Mouse (Mus musculus) liver, embryonic 13.5 days (tissue): ENCODE data around the gene 1700056E22Rik. TPM values are rescaled to one million over a fixed set of nuclear protein-coding genes. Genes with fewer than 3 reads are reported as not detected.

Experiments
- ATAC-seq: fragments of 200-750 bp; cut with Nextera tagmentation; 2 replicates; pipeline ENCODE4 v1.8.0; 2017; ENCODE audit warnings: low read depth, mild to moderate bottlenecking, moderate number of reproducible peaks, moderate library complexity
- DNase-seq: peaks from one replicate; pipeline ENCODE4 v3.0.0; 2022
- H3K27ac ChIP-seq: fragments of 300-500 bp; sonication (generic); 2 replicates; pipeline ENCODE4 v1.5.1; 2015; ENCODE audit warnings: moderate library complexity, mild to moderate bottlenecking, inconsistent platforms
- H3K27me3 ChIP-seq: fragments of 300-500 bp; sonication (generic); 2 replicates; pipeline ENCODE4 v1.6.1; 2015; ENCODE audit warnings: mild to moderate bottlenecking, inconsistent platforms
- H3K36me3 ChIP-seq: fragments of 300-500 bp; sonication (generic); 2 replicates; pipeline ENCODE4 v1.6.1; 2015; ENCODE audit warnings: mild to moderate bottlenecking, inconsistent platforms
- H3K4me1 ChIP-seq: fragments of 300-500 bp; sonication (generic); replicated peaks from 2 replicates; pipeline ENCODE4 v1.6.1; 2015; ENCODE audit warnings: inconsistent platforms
- H3K4me2 ChIP-seq: fragments of 300-500 bp; sonication (generic); 2 replicates; pipeline ENCODE4 v1.6.1; 2015; ENCODE audit warnings: inconsistent platforms, mild to moderate bottlenecking, moderate library complexity
- H3K4me3 ChIP-seq: fragments of 300-500 bp; sonication (generic); replicated peaks from 2 replicates; pipeline ENCODE4 v1.5.1; 2015; ENCODE audit warnings: mild to moderate bottlenecking, inconsistent platforms
- H3K9ac ChIP-seq: fragments of 300-500 bp; sonication (generic); 2 replicates; pipeline ENCODE4 v1.6.1; 2015; ENCODE audit warnings: mild to moderate bottlenecking, inconsistent platforms
- H3K9me3 ChIP-seq: fragments of 300-500 bp; sonication (generic); replicated peaks from 2 replicates; pipeline ENCODE4 v1.6.1; 2016; ENCODE audit warnings: inconsistent platforms
- WGBS: fragments of 180-500 bp; shearing (Covaris S2); methylation state at CpG from one replicate; pipeline ENCODE4 v1.1.7; 2015; ENCODE audit not compliant: insufficient replicate concordance; 5-methylcytosine and 5-hydroxymethylcytosine counted together
- polyA plus RNA-seq: library from polyadenylated mRNA; unstranded; fragments of >200 nt; fragmentation: Nextera tagmentation; extraction: Ambion mirVana; gene quantifications from 2 replicates; pipeline ENCODE4 v1.2.1, GENCODE M21; 2015

1700056E22Rik gene
- polyA plus RNA-seq, 1 experiment from 2014 or later = 0.65 TPM

DNA sequence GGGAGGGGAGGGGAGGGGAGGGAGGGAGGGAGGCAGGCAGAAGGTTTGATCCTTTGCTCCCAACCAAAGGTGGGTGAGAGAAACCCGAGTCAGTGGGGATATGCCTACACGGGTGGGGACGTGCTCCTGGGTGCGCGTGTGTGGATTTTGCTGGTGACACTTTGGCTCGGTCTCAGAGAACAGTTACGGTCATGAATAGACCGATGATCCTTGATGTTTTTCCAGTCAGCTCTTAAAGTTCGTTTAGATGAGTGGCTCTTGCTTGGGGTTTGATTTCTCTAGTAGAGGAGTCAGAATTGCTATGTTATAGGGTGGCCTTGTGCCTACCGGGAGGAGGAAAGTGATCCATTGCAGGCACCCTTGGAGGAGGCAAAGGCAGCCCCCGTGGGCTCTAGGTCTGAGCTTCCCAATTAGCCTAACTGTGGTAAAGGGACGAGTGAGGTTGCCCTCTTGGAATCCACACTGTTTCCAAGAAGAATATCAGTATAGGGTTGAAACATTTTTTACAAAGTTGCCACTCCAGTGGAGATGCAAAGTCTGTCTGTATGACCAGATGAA is 1.3 kb upstream of the 1700056E22Rik start:
- 19% methylated on average over 12 of the region's 12 CpGs for WGBS
- H3K4me1 ChIP-seq = peaks cover 31% of the 10 kb centered on the region
- ATAC-seq (no peak), DNase-seq (no peak)
- no peak overlapping the region for H3K27ac ChIP-seq
- no peaks in the 10 kb centered on the region for H3K36me3 ChIP-seq
- H3K4me3 ChIP-seq = peak overlapping the region; percentile 77
- no peaks in the 10 kb centered on the region for H3K9me3 ChIP-seq
- peak overlapping the region; percentile 98 for H3K4me2 ChIP-seq
- peak overlapping the region; percentile 69 for H3K9ac ChIP-seq
- no peaks in the 10 kb centered on the region for H3K27me3 ChIP-seq

- Histone ChIP-seq H3K4me3 (peak overlapping the region; percentile 77), H3K27ac (peak overlapping the region; percentile 47; the same call in 1 of the 2 replicates), H3K4me1 (peaks cover 35% of the 10 kb centered on the region), H3K9ac (peak overlapping the region; percentile 69), H3K9me3 (no peaks in the 10 kb centered on the region), H3K36me3 (no peaks in the 10 kb centered on the region), H3K27me3 (no peaks in the 10 kb centered on the region), H3K4me2 (peak overlapping the region; percentile 98)
- DNase-seq (peak; percentile 9), ATAC-seq (no peak)
- under 1% methylated on average over 12 of the region's 12 CpGs for WGBS
Observed at GRCm38 (mm10) chr1:184034741-184035181, 660 bp upstream of the 1700056E22Rik start.

DNA sequence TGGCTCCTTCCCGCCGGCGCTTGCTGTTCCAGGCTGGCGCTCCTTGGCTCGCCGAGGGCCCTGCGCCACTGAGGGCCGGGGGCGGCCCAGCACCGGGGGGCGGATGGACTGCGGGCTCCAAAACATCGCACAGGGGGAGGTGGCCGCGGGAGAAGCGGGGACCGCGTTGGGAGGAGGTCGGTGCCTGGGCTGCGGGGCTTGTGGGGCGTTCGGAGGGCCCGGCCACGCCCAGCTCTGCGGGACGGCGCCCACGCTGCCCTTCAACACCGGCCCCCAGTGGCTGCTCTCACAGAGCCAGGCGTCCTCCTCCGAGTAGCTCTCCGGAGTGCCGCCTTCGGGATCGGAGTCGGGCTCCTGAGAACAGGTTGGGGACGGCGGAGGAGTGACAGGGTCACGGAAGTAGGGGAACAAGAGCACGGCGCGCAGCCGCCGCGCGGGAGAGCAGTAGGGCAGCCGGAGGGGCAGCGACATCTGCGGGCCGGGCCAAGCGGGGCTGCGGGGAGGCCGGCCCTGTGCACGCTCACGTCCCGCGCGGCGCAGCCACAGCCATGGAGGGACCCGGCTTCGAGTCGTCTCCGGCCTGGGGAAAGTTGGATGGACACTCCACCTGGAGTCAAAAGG is 601 bp downstream of the 1700056E22Rik start:
- H3K27ac ChIP-seq = peak overlapping the region; percentile 92
- WGBS = under 1% methylated on average over 62 of the region's 63 CpGs
- H3K36me3 ChIP-seq = no peaks in the 10 kb centered on the region
- peak overlapping the region; percentile 77 for H3K4me3 ChIP-seq
- H3K4me2 ChIP-seq = peak overlapping the region; percentile 98
- DNase-seq (peak; percentile 62), ATAC-seq (peak; percentile 64)
- peaks cover 35% of the 10 kb centered on the region for H3K4me1 ChIP-seq
- no peaks in the 10 kb centered on the region for H3K27me3 ChIP-seq
- peak overlapping the region; percentile 90 for H3K9ac ChIP-seq
- H3K9me3 ChIP-seq = no peaks in the 10 kb centered on the region

DNA sequence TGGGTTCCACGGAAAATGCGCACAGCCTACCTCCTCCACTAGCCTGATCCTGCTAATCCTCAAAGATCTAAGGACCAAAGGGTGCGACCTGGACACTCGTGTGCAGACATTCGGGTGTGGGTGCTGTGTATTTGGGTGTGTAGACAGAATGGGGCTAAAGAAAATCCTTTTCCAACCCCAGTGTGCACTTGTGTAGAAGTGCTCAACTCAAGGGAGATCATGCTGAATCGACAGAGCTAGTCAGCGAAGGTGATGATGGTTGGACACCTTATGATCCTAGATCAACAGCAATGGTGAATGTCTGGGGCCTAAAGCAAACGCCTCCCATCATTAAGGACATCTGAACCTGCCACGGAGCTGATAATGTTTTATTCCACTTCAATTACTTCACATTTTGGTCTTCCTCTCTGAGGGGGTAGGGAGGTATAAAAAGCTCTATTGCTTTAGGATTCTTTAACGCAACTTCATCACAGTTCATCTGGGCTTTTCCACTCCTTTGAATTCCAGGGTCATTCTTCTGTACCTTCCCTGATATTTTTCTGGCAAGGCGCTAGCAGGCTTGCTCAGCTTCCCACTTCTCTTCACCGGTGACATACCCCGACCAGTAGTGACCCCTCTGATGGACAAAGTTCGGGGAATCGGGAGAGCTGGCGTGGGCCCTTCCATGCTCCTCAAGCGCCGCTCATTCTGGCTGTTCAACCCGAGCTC is 1.3 kb downstream of the 1700056E22Rik start:
- Histone ChIP-seq H3K36me3 (no peaks in the 10 kb centered on the region), H3K4me2 (peak overlapping the region; percentile 98), H3K9ac (peak overlapping the region; percentile 90), H3K27ac (peak overlapping the region; percentile 92), H3K4me3 (peak overlapping the region; percentile 77), H3K9me3 (no peaks in the 10 kb centered on the region), H3K4me1 (peaks cover 35% of the 10 kb centered on the region), H3K27me3 (no peaks in the 10 kb centered on the region)
- ATAC-seq (no peak), DNase-seq (no peak)
- WGBS = 31% methylated on average over 19 of the region's 19 CpGs

DNA sequence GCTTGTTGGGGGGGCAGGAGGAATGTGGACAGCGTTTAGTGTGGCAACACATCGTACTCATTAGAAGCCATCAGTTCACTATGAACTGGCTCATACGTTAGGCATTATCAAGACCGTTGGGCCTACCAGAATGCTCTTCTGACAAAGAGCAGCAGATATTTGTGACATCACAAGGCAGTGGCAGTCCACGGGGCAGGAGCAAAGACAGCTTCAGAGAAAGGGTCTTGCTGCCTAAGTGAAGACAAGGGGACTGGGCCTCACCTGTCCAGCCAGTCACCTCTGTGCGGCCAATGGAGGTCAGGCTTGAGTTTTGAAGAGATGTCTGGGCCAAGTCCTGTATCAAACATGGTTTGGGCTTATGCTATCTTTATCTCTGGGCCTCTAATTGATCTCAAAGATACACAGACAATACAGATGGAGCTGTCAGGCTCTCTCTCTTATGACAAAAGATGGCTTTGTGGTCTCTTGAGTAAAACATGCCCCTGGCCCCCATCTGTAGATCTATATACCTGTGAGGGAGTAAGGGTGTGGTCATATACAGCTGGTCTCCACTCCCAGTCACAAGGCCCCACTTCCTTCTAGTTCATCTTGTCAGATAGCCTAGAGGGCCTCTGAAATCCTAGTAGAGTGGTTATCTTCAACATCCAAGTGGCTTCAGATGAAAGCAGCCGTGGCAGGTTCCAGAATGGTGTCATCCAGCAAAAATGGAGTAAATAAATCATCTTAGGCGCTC is 3.9 kb downstream of the 1700056E22Rik start:
- H3K9ac ChIP-seq = no peak overlapping the region
- no peaks in the 10 kb centered on the region for H3K9me3 ChIP-seq
- H3K4me2 ChIP-seq = no peak overlapping the region
- no peak for ATAC-seq
- H3K36me3 ChIP-seq = no peaks in the 10 kb centered on the region
- no peak overlapping the region for H3K4me3 ChIP-seq
- WGBS = 74% methylated on average over 8 of the region's 8 CpGs
- H3K4me1 ChIP-seq = peaks cover 26% of the 10 kb centered on the region
- no peak overlapping the region for H3K27ac ChIP-seq
- DNase-seq = no peak
- H3K27me3 ChIP-seq = no peaks in the 10 kb centered on the region

DNA sequence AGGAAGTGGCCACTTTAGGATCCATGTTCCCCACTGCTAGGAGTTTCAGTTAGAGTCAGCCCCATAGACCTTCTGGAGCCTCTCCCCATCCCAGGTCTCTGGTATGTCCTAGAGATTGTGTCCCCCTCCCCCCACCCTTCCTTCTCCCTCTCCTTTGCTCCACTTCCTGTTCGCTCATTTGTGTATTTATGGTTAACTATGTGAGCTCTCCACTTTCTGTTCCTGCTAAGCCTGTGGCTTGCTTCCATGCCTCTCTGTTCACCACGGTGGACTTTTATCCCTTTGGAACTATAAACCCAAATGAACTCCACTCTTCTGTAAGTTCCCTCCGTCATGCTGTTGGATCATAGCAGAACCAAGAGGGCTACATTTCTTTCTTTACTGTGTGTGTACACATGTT is 7.1 kb downstream of the 1700056E22Rik start:
- DNase-seq (no peak), ATAC-seq (no peak)
- Histone ChIP-seq H3K4me2 (no peak overlapping the region), H3K27ac (no peak overlapping the region), H3K27me3 (no peaks in the 10 kb centered on the region), H3K9me3 (no peaks in the 10 kb centered on the region), H3K9ac (no peak overlapping the region), H3K4me1 (peaks cover 9% of the 10 kb centered on the region), H3K4me3 (no peak overlapping the region), H3K36me3 (no peaks in the 10 kb centered on the region)
- 76% methylated on average over 3 of the region's 3 CpGs for WGBS

DNA sequence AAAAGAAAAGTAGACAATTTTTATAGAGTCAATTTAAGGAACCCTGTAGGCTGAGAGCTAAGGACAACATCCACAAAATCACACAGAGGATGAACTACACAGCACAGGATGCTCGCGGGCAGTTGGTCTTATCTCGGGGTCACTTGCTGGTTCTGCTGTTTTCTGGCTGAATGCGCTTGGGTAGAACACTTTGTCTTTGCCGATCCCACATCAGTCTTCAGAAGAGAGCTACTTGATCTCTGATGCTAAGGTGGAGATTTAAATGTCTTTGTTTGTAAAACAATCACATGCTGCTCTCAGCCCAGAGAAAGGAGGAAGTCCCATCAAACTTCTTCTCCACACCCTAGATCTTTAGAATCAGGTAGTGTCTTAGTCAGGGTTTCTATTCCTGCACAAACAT is 9.0 kb downstream of the 1700056E22Rik start:
- Histone ChIP-seq H3K4me2 (no peak overlapping the region), H3K27ac (no peak overlapping the region), H3K9ac (no peak overlapping the region), H3K9me3 (no peaks in the 10 kb centered on the region), H3K4me1 (peaks cover 4% of the 10 kb centered on the region), H3K27me3 (no peaks in the 10 kb centered on the region), H3K36me3 (no peaks in the 10 kb centered on the region), H3K4me3 (no peak overlapping the region)
- DNase-seq (no peak), ATAC-seq (no peak)
- 64% methylated on average over 5 of the region's 5 CpGs for WGBS

DNA sequence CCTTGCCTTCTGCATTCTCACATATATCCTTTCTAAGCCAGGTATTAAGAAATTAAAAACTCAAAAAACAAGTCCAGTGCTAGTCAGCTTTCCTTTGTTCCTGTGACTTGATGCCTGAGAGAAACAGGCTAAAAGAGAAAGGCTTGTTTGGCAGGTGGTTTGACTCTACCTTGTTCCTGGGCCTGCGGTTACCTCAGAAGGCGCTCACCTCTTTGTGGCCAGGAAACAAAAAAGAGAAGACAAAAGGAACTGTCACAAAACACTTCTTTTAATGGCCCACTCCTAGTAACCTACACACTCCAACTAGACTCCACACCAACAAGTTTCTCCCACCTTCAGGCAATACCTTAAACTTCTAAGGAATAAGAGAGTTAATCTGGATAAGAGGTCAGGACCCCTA is 9.5 kb downstream of the 1700056E22Rik start:
- H3K9ac ChIP-seq = no peak overlapping the region
- no peak overlapping the region for H3K27ac ChIP-seq
- peaks cover 7% of the 10 kb centered on the region; the same call in 1 of the 2 replicates for H3K4me1 ChIP-seq
- no peak for ATAC-seq
- no peak overlapping the region for H3K4me3 ChIP-seq
- H3K9me3 ChIP-seq = no peaks in the 10 kb centered on the region
- WGBS = 84% methylated on average over 2 of the region's 2 CpGs
- DNase-seq = no peak
- H3K36me3 ChIP-seq = no peaks in the 10 kb centered on the region
- no peaks in the 10 kb centered on the region for H3K27me3 ChIP-seq
- no peak overlapping the region for H3K4me2 ChIP-seq

DNA sequence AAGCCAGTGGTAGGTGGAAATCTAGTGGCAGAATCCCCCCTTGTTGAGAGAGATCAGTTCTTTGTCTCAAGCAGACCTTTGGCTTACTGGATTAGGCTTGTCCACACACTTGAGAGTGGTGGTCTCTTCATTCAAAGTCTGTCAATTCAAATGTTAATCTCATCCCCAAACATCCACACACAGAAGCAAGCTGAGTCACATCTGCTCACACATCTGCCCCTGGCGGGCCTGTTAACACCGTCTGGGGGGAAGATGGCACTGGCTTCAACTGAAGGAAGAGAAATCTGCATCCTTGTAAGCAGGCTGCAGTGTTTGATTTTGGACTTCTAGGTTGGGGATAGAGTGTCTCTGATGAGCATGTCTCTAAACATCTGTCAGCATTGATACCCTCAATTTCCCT is 10.1 kb downstream of the 1700056E22Rik start:
- DNase-seq = no peak
- Histone ChIP-seq H3K36me3 (no peaks in the 10 kb centered on the region), H3K27ac (no peak overlapping the region), H3K9ac (no peak overlapping the region), H3K4me3 (no peak overlapping the region), H3K9me3 (no peaks in the 10 kb centered on the region), H3K4me1 (peaks cover 11% of the 10 kb centered on the region; the same call in 1 of the 2 replicates), H3K4me2 (no peak overlapping the region), H3K27me3 (no peaks in the 10 kb centered on the region)
- 39% methylated on average over 2 of the region's 2 CpGs for WGBS
- no peak for ATAC-seq

- DNase-seq = no peak
- WGBS = 35% methylated on average over 6 of the region's 6 CpGs
- no peak overlapping the region for H3K27ac ChIP-seq
- no peak overlapping the region for H3K9ac ChIP-seq
- peak; percentile 23; the same call in 1 of the 2 replicates for ATAC-seq
- peaks cover 19% of the 10 kb centered on the region for H3K4me1 ChIP-seq
- no peak overlapping the region for H3K4me2 ChIP-seq
- no peaks in the 10 kb centered on the region for H3K27me3 ChIP-seq
- no peaks in the 10 kb centered on the region for H3K36me3 ChIP-seq
- H3K4me3 ChIP-seq = no peak overlapping the region
- H3K9me3 ChIP-seq = no peaks in the 10 kb centered on the region
Observed at GRCm38 (mm10) chr1:184019722-184020107, 14.4 kb downstream of the 1700056E22Rik start.

GRCm38 (mm10) chr1:184019042-184019721 is 14.9 kb downstream of the 1700056E22Rik start:
- no peak overlapping the region for H3K27ac ChIP-seq
- no peak overlapping the region for H3K9ac ChIP-seq
- H3K4me1 ChIP-seq = peaks cover 19% of the 10 kb centered on the region
- H3K9me3 ChIP-seq = no peaks in the 10 kb centered on the region
- ATAC-seq = 0 out of 2 replicates have a peak, but pooled peaks have one; percentile 18
- no peaks in the 10 kb centered on the region for H3K36me3 ChIP-seq
- WGBS = 51% methylated on average over 6 of the region's 6 CpGs
- no peak overlapping the region for H3K4me2 ChIP-seq
- DNase-seq = no peak
- no peak overlapping the region for H3K4me3 ChIP-seq
- H3K27me3 ChIP-seq = no peaks in the 10 kb centered on the region
